Mouse (Mus musculus): ENCODE results near the gene Il10.
"Not testable (repeated sequence)": the region's sequence is repeated elsewhere in the genome, so short reads cannot be mapped to it uniquely, and the experiment has no call there.

Il10 gene

DNA sequence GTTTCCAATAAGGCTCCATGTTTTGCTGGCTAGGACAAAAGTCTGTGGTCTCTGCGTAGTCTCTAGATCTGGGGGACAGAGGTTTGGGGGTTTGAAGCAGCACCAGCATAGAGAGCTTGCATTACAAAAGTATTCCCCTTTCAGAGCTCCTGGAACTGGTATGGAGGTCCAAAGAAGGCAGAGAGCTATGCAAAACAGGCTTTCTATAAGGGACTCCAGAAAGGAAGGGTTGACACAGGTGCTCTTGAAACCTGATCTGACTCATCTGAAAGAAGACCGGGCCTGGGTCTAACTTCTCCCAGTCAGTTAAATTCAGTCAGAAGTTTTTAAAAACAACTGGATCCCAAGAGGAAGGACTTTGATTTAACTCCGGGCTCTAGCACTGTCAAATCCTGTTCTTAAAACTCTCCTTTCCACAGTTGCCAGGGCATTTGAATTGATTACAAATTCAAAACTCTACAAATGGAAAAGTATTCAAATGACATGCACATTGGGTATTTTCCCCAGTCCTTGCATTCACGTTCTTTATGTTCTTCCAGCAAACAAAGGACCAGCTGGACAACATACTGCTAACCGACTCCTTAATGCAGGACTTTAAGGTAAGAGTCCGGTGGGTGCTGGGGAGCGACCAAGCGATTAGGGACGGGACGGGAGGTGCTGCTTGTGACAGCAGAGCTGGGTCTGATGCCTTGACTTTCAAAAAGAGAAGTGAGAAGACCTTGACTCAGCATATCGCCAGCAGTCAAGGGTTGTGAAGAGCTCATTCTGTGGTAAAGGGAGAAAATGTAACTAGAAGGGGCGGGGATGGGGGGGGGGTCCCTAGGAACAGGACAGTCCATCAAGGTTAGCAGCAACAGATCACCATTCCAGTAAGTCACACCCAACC is 1.0 kb downstream of the Il10 start:
- DNase-seq (ENCODE audit: inconsistent ontology term): no peak

DNA sequence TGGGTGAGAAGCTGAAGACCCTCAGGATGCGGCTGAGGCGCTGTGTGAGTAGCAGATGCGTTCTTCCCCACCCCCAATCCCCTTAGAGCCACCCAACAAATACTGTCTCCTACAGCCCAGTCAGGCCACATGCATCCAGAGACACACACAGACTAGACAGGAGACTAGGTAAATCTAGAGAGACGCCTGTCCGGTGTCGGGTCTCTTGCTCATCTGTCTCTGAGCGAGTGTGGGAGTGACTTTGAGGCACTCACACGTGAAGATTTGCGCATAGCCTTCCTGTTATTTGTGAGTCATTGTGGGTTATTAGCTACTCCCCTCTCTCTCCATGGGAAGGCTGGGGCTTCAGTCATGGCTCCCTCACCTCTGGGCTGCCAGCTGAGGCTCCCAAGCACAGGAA is 1.8 kb downstream of the Il10 start:
- DNase-seq (ENCODE audit: inconsistent ontology term): no peak

DNA sequence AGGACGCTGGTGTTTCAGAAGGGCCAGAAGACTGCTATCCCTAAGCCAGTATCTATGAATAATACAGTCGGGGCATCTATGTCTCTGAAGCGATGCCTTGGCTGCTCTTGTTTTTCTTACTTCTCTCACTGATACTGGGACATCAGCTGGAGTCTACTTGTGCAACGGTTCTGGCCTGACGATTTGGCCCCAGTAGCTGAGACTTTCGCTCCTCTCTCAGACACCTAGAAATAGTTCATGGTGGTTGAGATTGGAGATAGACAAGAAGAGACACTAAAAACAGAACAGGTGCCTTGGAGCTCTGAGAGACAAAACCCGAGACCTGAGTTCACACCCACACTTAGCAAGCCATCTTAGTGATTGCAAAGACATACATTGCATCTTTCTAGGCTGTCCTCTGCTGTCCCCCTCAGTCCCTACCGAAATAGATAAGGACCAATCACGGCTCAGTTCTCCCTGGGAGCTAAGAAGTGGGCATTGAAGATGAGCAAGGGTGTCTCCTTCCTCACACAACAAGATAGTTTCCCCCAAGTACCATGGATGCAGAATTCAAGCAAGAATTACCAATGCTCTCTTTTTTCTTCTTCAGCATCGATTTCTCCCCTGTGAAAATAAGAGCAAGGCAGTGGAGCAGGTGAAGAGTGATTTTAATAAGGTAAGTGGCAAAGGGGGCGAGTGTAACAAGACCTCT is 2.4 kb downstream of the Il10 start:
- DNase-seq (ENCODE audit: inconsistent ontology term): no peak

DNA sequence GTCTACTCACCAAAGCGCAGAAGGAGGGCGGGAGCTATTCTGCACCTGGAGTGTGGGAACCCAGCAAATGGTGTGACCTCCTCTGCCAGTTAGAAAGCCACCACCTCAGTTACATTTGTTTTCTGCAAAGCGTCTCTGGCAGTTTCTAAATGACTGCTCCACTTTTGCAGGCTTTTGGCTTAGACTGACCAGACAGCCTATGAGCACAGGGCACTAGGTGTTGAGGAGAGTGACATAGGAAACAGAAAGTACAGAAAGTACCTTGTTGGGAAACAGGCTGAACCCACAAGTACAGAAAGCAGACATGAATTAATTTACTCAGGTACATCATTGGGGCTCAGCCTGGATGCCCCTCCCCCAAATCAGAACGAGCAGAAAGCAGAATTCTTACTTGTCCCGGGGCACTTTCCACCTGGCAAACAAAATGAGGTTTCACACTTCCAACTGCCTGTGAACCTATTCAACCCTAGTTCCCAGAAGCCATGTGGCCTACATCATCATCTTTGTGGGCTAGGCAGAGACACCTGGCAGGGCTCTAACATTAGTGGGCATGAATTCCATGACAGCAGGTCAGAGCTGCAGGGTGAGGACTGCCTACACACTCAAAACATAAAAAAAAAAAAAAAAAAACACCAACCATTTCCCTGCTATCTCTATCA is 3.1 kb downstream of the Il10 start:
- no peak for DNase-seq (ENCODE audit: inconsistent ontology term)

DNA sequence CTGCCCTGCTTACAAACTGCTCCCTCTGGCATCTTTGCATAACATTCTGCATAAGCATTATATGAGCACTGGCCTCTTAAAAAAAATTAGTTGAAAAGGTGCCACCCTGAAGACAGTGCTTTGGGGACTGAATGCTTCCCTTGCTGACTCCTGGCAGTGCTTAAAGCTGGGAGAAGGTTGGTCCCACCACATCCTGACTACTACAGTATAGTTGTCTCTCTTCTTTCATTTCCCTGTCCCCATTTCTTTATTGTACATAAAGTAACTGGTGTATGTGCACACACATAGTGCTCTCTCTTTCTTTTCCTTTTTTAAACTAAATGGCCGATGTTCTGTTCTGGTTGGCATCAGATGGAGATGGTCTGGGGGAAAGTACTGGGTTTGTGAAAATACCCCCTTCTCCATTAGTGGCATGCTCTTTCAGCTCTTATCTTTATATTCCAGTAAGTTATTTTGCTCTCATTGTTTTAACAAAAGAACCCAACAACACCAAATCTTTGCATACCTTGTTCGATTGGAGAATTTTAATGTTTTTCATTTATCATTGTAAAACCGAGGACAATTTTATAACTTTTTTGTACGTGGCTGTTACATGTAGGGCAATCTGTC is 3.7 kb downstream of the Il10 start:
- not testable (repeated sequence) for DNase-seq (ENCODE audit: inconsistent ontology term)

DNA sequence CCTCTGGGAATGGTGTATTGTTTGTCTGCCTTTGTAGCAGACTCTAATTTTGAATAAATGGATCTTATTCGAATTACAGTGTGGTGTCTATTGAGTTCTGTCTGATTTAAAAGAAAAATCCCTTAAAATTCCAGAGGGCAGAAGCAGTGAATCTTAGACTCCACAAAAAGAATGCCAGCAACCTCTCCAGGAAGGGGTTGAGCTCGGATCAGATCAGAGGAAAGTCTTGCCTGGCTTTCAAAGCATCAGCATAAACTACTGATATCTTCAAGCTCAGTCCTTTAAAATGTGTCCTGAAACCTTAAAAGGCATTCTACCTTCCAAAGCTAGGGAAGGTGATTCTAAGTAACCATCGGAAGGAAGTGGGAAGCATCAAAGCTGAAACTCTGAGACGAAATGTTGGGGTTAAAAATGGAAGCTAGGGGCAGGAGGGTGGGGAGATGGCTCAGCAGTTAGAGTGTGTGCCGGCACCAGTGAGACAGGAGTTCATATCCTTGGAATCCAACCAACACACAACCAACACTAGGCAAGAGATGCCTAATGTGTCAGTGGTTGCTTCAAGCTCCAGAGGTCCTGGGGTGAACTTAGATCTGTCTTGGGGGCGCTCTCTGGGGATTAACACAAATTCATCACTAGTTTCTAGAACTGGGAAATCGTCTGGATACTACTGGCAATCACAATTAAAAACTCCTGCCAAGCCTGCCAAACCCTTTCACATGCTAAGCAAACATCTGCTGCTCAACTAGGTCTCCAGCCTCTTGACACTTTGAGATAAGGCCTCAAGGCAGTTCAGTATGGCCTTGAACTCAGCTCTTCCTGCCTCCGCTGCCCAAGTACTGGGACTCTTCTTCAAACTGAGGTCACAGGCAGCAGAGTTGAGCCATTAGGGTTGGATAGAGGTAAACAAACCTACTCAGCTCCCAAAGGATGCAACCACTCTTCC is 5.5 kb downstream of the Il10 start:
- no peak for DNase-seq (ENCODE audit: inconsistent ontology term)

DNA sequence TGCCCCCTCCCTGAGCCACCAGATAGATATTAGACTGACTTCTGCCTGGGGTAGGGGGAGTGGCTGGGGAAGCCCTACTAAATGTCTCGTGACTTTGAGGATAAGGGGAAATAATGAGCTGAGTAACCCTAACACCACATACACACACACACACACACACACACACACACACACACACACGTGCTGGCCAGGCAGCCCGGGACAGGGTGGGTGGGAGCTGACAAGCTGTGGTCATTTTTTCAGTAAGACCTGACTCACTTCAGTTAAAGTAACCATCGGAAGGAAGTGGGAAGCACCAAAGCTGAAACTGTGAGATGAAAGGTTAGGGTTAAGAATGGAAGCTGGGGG is 6.2 kb downstream of the Il10 start:
- DNase-seq (ENCODE audit: inconsistent ontology term): no peak

DNA sequence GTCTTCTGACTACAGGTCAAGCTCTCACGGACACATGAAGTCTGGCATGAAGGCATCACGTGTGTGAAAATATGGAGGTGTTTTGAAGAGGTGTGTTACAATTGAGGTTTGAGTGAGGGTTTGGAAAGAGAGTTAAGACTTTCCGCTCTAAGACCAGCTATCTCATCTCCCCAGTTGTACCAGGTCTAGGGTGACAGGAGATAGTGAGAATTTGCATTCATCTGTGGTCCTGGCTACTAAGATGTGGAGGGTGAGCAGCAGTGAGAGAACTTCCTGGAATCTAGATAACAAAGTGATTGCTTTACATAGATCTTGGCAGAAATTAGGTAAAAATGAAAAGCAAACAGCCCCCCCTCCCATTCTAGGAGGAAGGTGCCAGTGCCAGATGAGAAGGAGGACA is 9.6 kb downstream of the Il10 start:
- no peak for DNase-seq (ENCODE audit: inconsistent ontology term)

DNA sequence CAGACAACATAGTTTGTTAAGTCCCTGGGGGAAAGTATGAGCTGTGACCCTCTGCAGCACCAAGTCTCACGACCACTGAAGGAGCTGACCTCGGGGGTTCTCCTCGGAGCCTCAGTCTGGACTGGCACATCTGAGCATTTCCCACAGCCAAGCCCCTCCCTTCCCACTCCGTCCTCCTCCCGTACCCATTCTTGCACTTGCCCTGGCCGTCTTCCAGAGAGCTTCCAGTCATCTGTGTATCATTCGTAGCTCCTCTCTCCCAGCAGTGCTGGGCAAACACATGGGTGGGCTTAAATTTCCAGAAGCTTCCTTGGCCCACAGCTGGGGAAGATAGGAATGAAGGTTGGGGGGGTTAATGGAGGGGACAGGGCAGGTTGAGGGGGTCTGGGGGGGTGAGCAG is 10.6 kb downstream of the Il10 start:
- DNase-seq (ENCODE audit: inconsistent ontology term): peak; percentile 34

DNA sequence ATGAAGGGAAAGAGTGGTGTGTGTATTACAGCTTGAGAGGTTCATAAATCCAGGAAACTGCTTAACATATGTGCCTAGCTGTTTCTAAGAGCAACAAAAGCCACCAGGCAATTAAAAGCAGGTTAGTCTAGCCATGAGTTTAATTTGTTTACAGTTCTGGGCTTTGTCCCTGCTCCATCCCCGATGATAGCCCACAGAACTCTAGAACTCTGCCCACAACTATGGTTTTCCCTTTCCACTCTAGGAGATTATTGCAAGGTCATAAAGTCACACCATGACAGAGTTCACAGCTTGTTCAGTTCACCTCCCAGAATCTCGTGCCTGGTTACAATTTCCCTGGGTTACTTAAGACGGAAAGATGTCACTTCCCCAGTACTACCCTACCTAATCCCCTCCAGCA is 11.6 kb downstream of the Il10 start:
- no peak for DNase-seq (ENCODE audit: inconsistent ontology term)

DNA sequence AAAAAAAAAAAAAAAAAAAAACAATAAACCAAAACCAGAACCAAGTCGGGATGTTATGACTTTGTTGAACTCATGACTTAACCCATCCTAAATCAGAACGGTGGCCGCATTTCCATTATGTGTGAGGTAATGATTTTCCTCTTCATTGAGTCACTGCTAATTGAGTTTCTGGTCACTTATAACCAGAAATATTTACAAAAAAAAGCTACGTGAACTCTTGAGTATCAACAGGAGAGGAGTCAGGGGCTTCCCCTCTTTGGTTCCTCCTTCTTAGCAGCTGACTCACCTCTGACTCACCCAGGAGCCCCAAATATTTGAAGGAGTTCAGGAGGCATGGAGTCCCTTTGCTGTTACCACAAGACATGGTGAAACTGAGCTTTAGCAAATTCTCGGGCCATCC is 18.4 kb downstream of the Il10 start:
- no peak for DNase-seq (ENCODE audit: inconsistent ontology term)

DNA sequence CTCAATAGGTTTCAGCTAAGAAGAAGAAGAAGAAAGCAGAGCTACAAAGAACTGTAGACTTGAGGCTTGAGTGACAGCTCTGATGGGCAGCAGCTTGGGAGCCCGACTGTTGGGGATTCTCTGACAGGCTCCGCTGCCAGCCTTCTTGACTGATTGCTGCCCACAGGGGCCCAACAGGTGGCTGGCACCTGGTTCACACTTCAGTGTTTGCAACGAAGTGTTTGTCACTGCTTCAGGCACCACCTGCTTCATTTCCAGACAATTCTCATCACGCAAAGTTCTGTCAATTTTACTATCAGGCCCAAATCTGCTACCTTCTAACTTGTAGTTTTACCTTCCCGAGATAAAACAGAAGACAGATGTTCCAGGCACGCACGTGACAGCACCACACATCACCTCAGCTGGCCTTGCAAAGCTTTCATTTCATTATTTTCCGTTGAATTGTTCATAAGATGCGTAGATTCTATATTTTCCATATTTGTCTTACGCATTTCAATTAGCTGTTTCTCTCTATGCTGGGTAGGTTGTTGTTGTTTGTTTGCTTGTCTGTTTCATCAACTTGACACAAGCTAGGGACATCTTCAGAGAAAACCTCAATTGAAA is 18.9 kb downstream of the Il10 start:
- no peak for DNase-seq (ENCODE audit: inconsistent ontology term)

DNA sequence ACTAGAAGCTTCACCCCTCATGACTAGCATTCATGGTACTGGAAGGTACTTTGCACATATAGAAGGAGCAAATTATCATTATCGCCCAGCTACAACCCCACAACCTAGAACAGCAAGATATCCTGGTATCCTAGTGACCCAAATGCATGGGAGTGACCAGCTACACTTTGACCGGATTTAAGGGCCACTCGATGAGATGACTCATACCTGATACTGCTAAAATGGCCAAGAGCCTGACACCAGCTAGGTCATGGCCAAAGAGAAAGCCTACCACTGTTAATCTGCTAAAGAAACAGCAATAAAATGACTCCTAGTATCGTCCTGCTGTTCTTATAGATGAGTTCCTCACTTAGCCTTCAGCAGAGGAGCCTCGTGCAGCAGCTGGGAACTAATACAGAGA is 19.8 kb downstream of the Il10 start:
- no peak for DNase-seq (ENCODE audit: inconsistent ontology term)

DNA sequence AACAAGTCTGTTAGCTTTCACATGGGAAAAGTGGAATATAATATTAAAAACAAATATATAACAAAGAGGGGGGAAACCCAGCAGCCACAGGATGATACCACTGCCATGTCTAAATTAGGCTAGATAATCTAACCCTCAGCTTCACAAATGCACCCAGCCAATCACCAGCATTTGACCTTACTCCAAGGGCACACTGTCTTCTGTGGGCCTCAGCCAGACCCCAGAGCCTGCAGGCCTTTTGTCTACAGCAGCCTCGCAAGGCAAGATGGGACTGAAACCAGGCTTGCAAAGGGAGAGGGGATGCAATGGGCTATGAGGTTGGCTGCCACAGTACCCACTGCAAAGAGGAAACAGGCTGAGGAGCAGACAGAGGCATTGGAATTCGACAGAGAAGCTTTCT is 22.6 kb downstream of the Il10 start:
- no peak for DNase-seq (ENCODE audit: inconsistent ontology term)

DNA sequence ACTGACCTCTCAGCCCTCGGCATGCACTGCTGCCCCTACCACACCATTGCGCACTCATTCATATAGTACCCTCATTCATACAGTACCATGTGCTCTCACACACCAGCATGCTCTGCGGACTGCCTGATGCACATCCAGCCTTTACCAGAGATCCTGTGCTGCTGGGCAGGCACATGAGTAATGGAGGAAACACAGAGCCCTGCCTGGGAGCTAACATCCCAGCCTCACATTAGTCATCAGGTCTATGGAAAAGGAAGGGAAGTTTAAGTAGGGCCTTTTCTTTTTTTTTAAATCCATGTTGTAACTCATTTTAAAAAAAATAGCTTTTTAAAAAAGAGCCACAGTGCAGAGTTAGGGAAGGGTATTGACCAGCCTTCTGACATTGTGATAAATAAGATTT is 23.1 kb downstream of the Il10 start:
- no peak for DNase-seq (ENCODE audit: inconsistent ontology term)

DNA sequence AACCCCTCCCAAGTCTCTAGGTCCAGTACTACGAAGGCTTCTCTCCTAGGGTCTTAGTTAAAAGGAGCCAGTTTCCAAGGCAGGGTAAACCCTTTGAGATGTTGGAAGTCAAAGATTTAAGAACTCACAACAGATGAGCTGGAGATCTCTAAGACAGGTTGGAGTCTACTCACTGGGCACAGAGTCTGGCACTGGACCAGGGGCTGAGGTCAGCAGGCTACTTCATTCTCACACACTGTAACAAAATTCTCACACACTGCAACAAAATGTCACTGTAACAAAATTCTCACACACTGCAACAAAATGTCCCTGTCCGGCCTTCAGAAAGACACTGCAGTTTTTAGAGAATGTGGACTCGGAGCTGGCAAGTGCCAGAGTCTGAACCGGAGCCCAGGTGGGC is 24.0 kb downstream of the Il10 start:
- DNase-seq (ENCODE audit: inconsistent ontology term): no peak

DNA sequence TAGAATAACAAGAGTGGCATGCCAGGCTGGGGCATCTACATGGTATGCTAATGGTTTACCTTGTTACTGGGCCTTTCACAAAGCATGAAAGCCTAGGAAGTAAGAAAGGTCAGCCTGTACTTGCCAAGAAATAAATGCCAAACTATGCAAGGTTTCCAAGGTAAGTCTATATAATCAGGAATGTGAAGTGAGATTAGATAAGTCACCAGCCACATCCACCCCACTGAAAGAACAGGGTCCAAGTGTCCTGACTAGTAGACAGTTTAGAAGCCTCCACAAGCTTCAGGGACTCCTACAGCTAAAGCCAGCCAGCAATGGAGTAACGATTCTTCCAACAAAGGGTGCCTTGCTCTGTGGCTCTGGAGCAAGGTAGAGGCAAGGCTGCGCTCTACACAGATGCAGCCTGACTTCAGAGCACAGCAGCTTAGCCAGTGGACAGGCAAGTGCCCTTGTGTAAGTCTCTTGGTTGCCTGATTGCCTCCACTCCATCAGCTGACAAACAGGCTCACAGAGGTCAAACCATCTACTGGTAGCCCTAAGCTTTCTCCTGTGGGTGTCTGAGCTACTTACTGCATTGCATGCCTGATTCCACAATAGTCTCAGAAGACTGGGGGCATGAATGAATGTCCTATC is 26.2 kb downstream of the Il10 start:
- DNase-seq (ENCODE audit: inconsistent ontology term): no peak

DNA sequence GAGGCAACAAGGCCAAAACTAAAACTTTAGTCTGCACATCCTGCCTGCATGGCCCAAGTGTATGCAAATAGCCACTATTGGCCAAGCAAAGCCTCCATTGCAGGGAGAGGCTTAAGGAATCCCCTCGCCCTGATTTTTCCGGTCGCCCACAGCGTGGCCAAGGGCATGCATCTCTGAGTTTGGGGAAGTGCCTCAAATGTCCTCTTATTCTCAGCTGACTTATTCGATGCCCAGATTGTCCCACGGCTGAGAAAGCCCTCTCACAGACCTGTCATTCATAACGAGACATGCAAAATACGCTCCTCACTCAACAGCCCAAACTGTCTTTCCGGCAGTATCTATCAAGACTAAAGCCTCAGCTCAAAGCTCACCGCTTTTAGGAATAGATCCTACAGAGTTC is 27.0 kb downstream of the Il10 start:
- DNase-seq (ENCODE audit: inconsistent ontology term): no peak

DNA sequence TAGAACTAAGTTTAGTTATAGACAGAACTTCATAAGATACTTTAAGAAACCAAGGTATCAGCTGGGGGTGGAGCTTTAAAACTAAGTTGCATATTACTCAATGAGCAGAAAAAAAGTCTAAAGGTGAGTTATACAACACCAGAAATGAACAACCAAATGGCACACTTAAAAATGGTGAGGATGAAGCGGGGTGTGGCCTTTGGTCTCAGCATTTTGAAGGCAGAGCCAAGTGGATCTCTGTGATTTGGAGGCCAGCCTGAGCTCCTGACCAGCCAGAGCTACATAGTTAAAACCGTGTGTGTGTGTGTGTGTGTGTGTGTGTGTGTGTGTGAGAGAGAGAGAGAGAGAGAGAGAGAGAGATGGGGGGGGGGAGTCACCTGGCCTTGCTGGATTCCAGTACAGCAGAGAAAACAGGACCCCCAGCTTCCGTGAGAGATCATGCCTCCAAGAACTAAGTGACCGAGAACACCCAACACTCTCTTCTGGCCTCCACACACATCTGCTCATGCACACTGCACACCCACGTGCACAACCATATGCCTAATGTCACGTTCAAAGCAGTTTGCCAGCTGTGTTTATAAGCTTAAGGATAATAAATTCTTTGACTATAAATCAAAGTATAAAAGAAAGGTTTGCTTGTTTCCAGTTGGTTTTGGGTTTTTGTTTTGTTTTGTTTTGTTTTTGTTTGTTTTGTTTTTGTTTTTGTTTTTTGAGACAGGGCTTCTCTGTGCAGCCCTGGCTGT is 28.6 kb downstream of the Il10 start:
- no peak for DNase-seq (ENCODE audit: inconsistent ontology term)

DNA sequence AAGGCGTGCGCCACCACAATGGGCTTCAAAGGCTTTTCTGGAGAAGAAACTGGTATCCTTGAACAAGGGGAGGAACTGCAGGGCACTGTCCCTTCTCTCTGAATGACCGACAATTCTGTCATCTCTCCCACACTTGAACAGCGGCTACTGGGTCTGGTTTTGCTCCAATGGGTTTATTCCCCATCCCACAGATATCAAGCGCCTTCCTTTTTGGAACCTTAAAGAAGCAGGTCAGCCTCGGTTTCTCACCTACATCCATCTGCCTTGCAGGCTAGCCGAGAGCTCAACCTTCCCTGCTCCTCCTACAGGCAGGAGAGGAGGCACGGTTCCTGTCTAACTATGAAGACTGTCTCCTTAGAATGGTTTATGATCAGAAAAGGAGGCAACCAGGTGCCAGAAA is 29.3 kb downstream of the Il10 start:
- DNase-seq (ENCODE audit: inconsistent ontology term): no peak
